Mouse (Mus musculus) 3T3-L1 (cell line): ENCODE measurements around the gene Lrrc42.
A peak's percentile ranks its signal among the peaks of the same experiment; 100 is the strongest.

ENCODE experiments used
- DNase-seq: peaks from one replicate; pipeline ENCODE4 v3.0.0-alpha.2; 2015; ENCODE audit warnings: low read depth, low spot score

Lrrc42 gene

GRCm38 (mm10) chr4:107198072-107198471 is 55.3 kb downstream of the Lrrc42 start:
- no peak for DNase-seq

- DNase-seq = no peak
These were observed 56.9 kb downstream of the Lrrc42 start for GRCm38 (mm10) chr4:107196454-107196853.

DNA sequence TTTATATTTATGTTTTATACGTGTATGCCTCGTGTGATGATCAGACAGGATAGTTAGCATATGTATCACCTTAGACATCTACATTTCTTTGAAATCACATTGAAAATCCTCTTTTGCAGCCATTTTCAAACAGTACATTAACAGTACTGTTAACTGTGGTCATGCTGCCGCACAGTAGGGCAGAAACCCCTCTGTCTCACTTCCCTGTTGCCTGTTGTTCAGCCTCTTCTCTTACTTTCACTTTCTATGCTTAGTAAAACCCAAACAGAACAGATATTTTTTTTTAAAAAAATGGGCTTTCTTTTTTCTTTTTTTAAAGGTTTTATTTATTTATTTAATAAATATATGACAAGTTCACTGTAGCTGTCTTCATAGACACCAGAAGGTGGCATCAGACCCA is 59.5 kb downstream of the Lrrc42 start:
- DNase-seq = no peak

- peak; percentile 63 for DNase-seq
These were observed 67.6 kb downstream of the Lrrc42 start for GRCm38 (mm10) chr4:107185703-107186102.
